Mouse (Mus musculus): Measurements from ENCODE around the gene Tgfbi. TPM values are rescaled to one million over a fixed set of nuclear protein-coding genes. Genes with fewer than 3 reads are reported as not detected.

The Tgfbi gene
- 5.6 and 7.7 TPM in 2 replicates for polyA plus RNA-seq (2015; fragmentation: Nextera tagmentation; extraction: Ambion mirVana)

- peak within 1 kb of the TSS; percentile 42 for H3K4me3 ChIP-seq
- H3K9ac ChIP-seq: peak within 1 kb of the TSS; percentile 35
- no peak within 1 kb of the TSS for H3K27ac ChIP-seq (replicated peaks)
- no peaks in the 10 kb centered on the region for H3K9me3 ChIP-seq
- peak; percentile 62; the same call in 1 of the 2 replicates for ATAC-seq (ENCODE audit: low FRiP score, low read depth)
- H3K4me2 ChIP-seq: peak within 1 kb of the TSS; percentile 98
- H3K4me1 ChIP-seq (replicated peaks): peaks cover 33% of the 10 kb centered on the region
- no peaks in the 10 kb centered on the region for H3K36me3 ChIP-seq
- H3K27me3 ChIP-seq: peaks cover 33% of the 10 kb centered on the region
- 4% methylated on average over 30 of the region's 36 CpGs for WGBS
Observed at GRCm38 (mm10) chr13:56609103-56609856, at the start of gene Tgfbi. TSS of gene Tgfbi (plus strand) at chr13:56609523.

DNA sequence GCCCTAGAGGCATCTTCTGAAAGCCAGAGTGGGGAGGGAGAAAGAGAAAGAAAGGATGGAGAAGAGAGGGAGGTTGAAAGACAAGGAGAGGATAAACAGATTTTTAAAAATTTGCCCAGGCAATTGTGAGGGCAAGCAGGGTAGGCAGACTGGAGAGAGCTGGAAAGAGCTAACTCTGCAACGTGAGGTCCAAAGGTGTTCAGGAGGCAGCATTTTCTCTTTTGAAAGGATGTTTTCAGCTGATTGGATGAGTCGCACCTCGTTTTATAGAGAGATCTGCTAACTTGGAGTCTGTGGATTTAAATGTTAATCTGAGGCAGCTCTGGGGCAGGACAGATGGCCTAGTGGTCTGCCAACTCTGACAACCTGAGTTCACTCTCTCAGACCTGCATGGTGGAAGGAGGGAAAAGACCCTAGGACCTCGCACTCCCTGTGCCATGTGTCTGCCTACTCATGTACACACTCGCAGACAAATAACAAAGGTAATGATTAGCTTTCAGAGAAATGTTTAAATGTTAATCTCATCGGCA, 49.4 kb upstream of the Tgfbi start:
- H3K27me3 ChIP-seq: peaks cover 3% of the 10 kb centered on the region; the same call in 1 of the 2 replicates
- H3K4me2 ChIP-seq: no peak overlapping the region
- no peaks in the 10 kb centered on the region for H3K4me1 ChIP-seq (replicated peaks)
- H3K4me3 ChIP-seq: no peak overlapping the region
- whole genome bisulfite sequencing: 87% methylated on average over 6 of the region's 6 CpGs
- H3K36me3 ChIP-seq: no peaks in the 10 kb centered on the region
- ATAC-seq (ENCODE audit: low FRiP score, low read depth): no peak
- no peaks in the 10 kb centered on the region for H3K9me3 ChIP-seq
- no peak overlapping the region for H3K9ac ChIP-seq
- H3K27ac ChIP-seq (replicated peaks): no peak overlapping the region

- Histone ChIP-seq H3K4me1 (replicated peaks) (no peaks in the 10 kb centered on the region; the same call in 1 of the 2 replicates), H3K36me3 (no peaks in the 10 kb centered on the region), H3K27ac (replicated peaks) (no peak overlapping the region), H3K27me3 (peaks cover 3% of the 10 kb centered on the region; the same call in 1 of the 2 replicates), H3K9ac (no peak overlapping the region), H3K9me3 (no peaks in the 10 kb centered on the region), H3K4me2 (no peak overlapping the region), H3K4me3 (no peak overlapping the region)
- WGBS: 75% methylated on average over 8 of the region's 8 CpGs
- ATAC-seq (ENCODE audit: low FRiP score, low read depth): no peak
Observed at GRCm38 (mm10) chr13:56561129-56561528, 48.2 kb upstream of the Tgfbi start.

GRCm38 (mm10) chr13:56563075-56563474, 46.2 kb upstream of the Tgfbi start:
- H3K4me3 ChIP-seq: no peak overlapping the region
- H3K9ac ChIP-seq: no peak overlapping the region
- whole genome bisulfite sequencing: 40% methylated on average over 6 of the region's 6 CpGs
- no peaks in the 10 kb centered on the region for H3K36me3 ChIP-seq
- peaks cover 3% of the 10 kb centered on the region; the same call in 1 of the 2 replicates for H3K27me3 ChIP-seq
- no peaks in the 10 kb centered on the region for H3K9me3 ChIP-seq
- no peak overlapping the region for H3K27ac ChIP-seq (replicated peaks)
- peaks cover 4% of the 10 kb centered on the region; the same call in 1 of the 2 replicates for H3K4me1 ChIP-seq (replicated peaks)
- ATAC-seq (ENCODE audit: low FRiP score, low read depth): no peak
- H3K4me2 ChIP-seq: no peak overlapping the region

- H3K36me3 ChIP-seq: no peaks in the 10 kb centered on the region
- no peak overlapping the region for H3K9ac ChIP-seq
Observed at GRCm38 (mm10) chr13:56566336-56566735, 43.0 kb upstream of the Tgfbi start.

DNA sequence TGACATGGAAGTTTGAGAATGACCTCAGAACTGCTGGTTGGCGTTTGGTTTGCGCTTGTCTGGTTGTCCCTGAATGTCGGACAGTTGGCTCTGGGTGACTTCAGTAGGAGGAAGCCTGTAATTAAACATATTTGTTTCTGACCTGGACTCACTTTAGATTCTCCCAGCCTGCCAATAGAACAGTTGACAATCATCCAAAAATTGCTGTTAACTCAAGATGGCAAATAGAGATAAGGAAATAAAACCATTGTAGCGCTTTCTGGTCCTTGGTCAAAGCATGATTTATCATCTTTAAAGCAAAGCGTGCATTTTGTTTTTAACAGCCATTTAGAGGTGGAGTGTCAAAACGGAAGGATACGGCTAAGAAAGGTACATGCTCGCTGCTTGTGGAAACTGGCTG, 37.7 kb upstream of the Tgfbi start:
- Histone ChIP-seq H3K4me1 (replicated peaks) (no peaks in the 10 kb centered on the region), H3K27me3 (no peaks in the 10 kb centered on the region), H3K4me3 (no peak overlapping the region), H3K27ac (replicated peaks) (no peak overlapping the region), H3K4me2 (no peak overlapping the region), H3K9me3 (no peaks in the 10 kb centered on the region), H3K36me3 (no peaks in the 10 kb centered on the region), H3K9ac (no peak overlapping the region)
- WGBS: 92% methylated on average over 8 of the region's 8 CpGs
- ATAC-seq (ENCODE audit: low FRiP score, low read depth): no peak

More at GRCm38 (mm10) chr13:56566336-56566735, 43.0 kb upstream of the Tgfbi start:
- H3K4me2 ChIP-seq: no peak overlapping the region
- no peak overlapping the region for H3K4me3 ChIP-seq
- no peaks in the 10 kb centered on the region for H3K9me3 ChIP-seq
- no peak overlapping the region for H3K27ac ChIP-seq (replicated peaks)
- peaks cover 4% of the 10 kb centered on the region; the same call in 1 of the 2 replicates for H3K4me1 ChIP-seq (replicated peaks)
- no peaks in the 10 kb centered on the region for H3K27me3 ChIP-seq
- WGBS: 51% methylated on average over 10 of the region's 10 CpGs
- ATAC-seq (ENCODE audit: low FRiP score, low read depth): no peak

GRCm38 (mm10) chr13:56575074-56575473, 34.2 kb upstream of the Tgfbi start:
- H3K9me3 ChIP-seq: no peaks in the 10 kb centered on the region
- no peak for ATAC-seq (ENCODE audit: low FRiP score, low read depth)
- H3K4me3 ChIP-seq: no peak overlapping the region
- WGBS: 81% methylated on average over 4 of the region's 4 CpGs
- no peaks in the 10 kb centered on the region for H3K27me3 ChIP-seq
- no peak overlapping the region for H3K27ac ChIP-seq (replicated peaks)
- no peak overlapping the region for H3K4me2 ChIP-seq
- H3K9ac ChIP-seq: no peak overlapping the region
- H3K4me1 ChIP-seq (replicated peaks): no peaks in the 10 kb centered on the region
- H3K36me3 ChIP-seq: no peaks in the 10 kb centered on the region

- WGBS: 66% methylated on average over 12 of the region's 12 CpGs
- Histone ChIP-seq H3K4me1 (replicated peaks) (0 out of 2 replicates have a peak, but pooled peaks cover under 1% of the 10 kb centered on the region), H3K27me3 (no peaks in the 10 kb centered on the region), H3K9me3 (no peaks in the 10 kb centered on the region), H3K27ac (replicated peaks) (no peak overlapping the region), H3K36me3 (no peaks in the 10 kb centered on the region), H3K4me2 (no peak overlapping the region), H3K4me3 (no peak overlapping the region), H3K9ac (no peak overlapping the region)
- ATAC-seq (ENCODE audit: low FRiP score, low read depth): no peak
Observed at GRCm38 (mm10) chr13:56575701-56576321, 33.5 kb upstream of the Tgfbi start.

GRCm38 (mm10) chr13:56578097-56578496, 31.2 kb upstream of the Tgfbi start:
- Histone ChIP-seq H3K9me3 (no peaks in the 10 kb centered on the region), H3K4me1 (replicated peaks) (peaks cover 20% of the 10 kb centered on the region), H3K4me3 (no peak overlapping the region), H3K27ac (replicated peaks) (no peak overlapping the region), H3K27me3 (no peaks in the 10 kb centered on the region), H3K4me2 (no peak overlapping the region), H3K9ac (no peak overlapping the region), H3K36me3 (no peaks in the 10 kb centered on the region)
- WGBS: 79% methylated on average over 5 of the region's 5 CpGs
- ATAC-seq (ENCODE audit: low FRiP score, low read depth): no peak

DNA sequence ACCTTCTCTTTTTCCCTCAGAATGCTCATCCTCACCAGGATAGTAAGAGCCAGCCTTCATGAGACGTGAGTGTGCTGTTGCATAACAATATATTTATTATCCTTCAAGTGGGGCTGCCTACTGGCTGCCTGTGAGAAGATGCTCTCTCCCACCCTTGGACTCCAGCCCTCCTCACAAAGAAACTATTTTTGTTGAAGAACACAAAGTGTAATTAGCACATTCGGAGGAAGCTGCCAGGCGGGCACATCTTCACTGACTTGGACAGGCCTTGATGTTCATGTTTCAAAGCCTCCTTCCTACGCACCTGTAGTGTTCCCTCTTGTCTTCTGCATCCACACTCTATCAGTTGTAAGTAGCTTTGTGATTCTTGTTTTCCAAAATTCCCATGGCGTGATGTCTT, 28.9 kb upstream of the Tgfbi start:
- peaks cover 21% of the 10 kb centered on the region for H3K4me1 ChIP-seq (replicated peaks)
- H3K4me3 ChIP-seq: no peak overlapping the region
- H3K4me2 ChIP-seq: no peak overlapping the region
- no peak overlapping the region for H3K27ac ChIP-seq (replicated peaks)
- H3K36me3 ChIP-seq: no peaks in the 10 kb centered on the region
- no peak for ATAC-seq (ENCODE audit: low FRiP score, low read depth)
- H3K27me3 ChIP-seq: no peaks in the 10 kb centered on the region
- no peak overlapping the region for H3K9ac ChIP-seq
- 66% methylated on average over 5 of the region's 5 CpGs for WGBS
- no peaks in the 10 kb centered on the region for H3K9me3 ChIP-seq

- no peaks in the 10 kb centered on the region for H3K9me3 ChIP-seq
- no peak overlapping the region for H3K9ac ChIP-seq
- H3K27me3 ChIP-seq: no peaks in the 10 kb centered on the region
- H3K27ac ChIP-seq (replicated peaks): no peak overlapping the region
- no peak overlapping the region for H3K4me3 ChIP-seq
- ATAC-seq (ENCODE audit: low FRiP score, low read depth): peak; percentile 63
- no peak overlapping the region for H3K4me2 ChIP-seq
- no peaks in the 10 kb centered on the region for H3K36me3 ChIP-seq
- peaks cover 21% of the 10 kb centered on the region for H3K4me1 ChIP-seq (replicated peaks)
- WGBS: 12% methylated on average over 3 of the region's 3 CpGs
Observed at GRCm38 (mm10) chr13:56581512-56581911, 27.8 kb upstream of the Tgfbi start.

- peak; percentile 84 for ATAC-seq (ENCODE audit: low FRiP score, low read depth)
- Histone ChIP-seq H3K9me3 (no peaks in the 10 kb centered on the region), H3K4me2 (peak overlapping the region; percentile 34), H3K36me3 (no peaks in the 10 kb centered on the region), H3K4me3 (no peak overlapping the region), H3K27me3 (no peaks in the 10 kb centered on the region), H3K27ac (replicated peaks) (peak overlapping the region; percentile 55), H3K4me1 (replicated peaks) (peaks cover 21% of the 10 kb centered on the region), H3K9ac (peak overlapping the region; percentile 18; the same call in 1 of the 2 replicates)
- WGBS: under 1% methylated on average over 6 of the region's 6 CpGs
Observed at GRCm38 (mm10) chr13:56581961-56582434, 27.3 kb upstream of the Tgfbi start.

Data from hindbrain, embryonic 15.5 days (tissue).